Mouse (Mus musculus) cerebellum, postnatal 25 days (tissue): ENCODE measurements at regions not wholly inside any gene's neighbourhood (a gene's known extent, or its start where the extent isn't known, plus 50 kb on each side); places are given as distances from the start of the nearest gene placed in this dataset.

Experiments
- DNase-seq, 2 experiments: peaks; one replicate each; pipeline ENCODE4 v3.0.0; 2021; ENCODE audit warnings: mixed read lengths in 2 of 2

DNA sequence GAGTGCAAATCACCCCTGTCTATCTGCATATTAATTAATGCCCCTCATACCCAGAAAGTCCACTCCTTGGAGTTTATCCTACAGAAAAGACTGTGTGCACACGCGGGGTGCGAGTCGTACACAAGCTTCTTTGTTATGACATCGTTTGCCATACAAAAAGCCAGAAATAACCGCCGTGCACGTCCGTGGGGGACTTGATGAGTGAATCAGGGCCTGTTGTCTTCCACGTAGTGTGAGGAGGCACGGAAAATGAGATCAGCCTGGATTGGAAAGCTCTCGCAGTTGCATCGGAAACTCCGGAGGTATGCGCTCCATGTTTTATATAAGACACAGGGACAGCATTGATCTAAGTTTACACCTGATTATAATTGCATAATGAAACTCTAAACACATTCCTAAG, 120.3 kb downstream of the Etnk1 start:
- DNase-seq, result no peak

DNA sequence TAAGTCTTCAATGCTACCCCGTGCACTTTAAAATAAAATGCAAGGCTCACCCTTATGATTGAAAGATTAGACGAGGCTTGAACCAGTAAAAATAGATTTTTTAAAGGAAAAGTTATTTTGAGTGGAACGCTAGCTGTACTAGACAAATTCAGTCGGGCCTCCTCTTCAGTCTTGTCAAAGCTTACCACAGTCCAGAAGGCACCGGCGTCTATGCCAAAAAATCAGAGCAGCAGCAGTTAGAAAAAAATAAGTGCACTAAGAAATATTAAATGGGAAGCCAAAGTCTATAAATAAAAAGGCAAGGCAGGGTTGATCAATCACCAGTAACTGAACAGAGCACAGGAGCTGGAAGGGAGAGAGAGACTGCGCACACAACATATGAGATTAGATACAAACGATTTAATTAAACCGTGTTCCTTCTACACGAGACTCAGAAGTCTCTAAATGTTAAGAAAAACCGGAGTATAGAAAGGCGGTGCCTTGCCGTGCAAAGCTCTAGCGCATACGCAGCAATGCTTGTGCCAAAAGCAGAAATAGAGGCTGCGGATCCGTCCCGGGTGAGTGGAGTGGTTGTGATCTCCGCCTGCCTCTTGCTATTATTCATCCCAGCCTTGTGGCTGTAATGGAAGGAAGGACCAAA, 121.6 kb downstream of the Etnk1 start:
- DNase-seq, result no peak

DNA sequence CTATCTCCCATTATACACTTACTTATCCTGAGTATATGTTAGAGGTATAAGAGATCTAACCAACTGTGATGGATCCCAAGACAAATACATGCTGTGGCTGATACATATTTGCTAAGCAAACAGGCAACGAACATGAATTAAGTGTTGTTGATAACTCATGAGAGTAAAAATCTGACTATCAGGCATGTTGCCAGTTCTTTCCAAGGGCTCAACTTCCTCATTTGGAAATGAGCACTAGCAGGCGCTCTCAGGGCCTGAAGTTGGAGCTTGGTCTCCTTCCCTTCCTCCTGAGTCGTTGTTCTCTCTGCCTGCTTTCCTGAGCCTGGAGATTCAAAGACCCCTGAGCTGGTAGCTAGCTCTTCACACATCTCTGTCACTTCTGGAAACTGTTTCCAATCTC, 126.6 kb downstream of the Etnk1 start:
- DNase-seq, result no peak

GRCm38 (mm10) chr6:143298391-143298790, 131.4 kb downstream of the Etnk1 start:
- no peak for DNase-seq

GRCm38 (mm10) chr6:143301414-143301813, 134.4 kb downstream of the Etnk1 start:
- DNase-seq, result no peak

- DNase-seq, result no peak
Observed at GRCm38 (mm10) chr6:143307327-143307726, 140.3 kb downstream of the Etnk1 start.

DNA sequence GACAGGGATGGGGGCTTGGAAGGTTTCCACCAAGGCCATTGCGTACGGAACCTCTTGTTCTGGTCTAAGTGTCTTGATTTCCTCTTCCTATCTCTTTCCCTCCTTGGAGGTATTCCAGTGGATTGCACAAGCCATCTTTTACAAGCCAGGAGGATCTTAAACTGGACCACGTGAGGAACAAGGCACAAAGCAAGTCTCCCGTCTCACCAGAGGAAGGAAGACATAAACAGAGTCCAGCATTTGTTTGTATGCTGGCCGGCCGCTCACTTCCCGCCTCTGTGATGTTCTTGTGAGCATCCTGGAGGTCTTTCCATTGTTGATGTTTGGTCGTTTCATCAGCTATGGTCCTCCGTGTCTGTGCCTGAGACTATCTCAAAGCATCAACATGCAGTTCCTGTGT, 148.8 kb downstream of the Etnk1 start:
- no peak for DNase-seq

- no peak for DNase-seq
Observed at GRCm38 (mm10) chr6:143320426-143320825, 153.4 kb downstream of the Etnk1 start.

DNA sequence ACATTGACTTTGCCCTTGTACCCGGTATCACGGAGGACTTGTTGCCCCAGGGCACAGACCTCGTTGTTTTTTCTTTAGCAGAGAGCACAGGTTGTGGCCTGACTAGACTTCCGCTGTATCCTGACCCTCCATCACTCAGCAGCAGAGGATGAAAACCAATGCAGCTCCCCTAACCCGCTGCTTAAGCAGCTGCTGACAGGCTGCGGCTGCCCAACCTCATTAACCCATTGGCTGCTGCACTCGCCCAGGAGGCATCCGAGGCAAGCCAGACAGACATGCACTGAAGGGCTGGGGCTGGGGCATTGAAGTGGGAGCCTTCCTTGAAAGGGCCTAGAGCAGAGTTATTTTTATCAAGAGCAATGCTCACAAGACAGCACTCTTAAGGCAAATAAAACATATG, 157.6 kb downstream of the Etnk1 start:
- no peak for DNase-seq

DNA sequence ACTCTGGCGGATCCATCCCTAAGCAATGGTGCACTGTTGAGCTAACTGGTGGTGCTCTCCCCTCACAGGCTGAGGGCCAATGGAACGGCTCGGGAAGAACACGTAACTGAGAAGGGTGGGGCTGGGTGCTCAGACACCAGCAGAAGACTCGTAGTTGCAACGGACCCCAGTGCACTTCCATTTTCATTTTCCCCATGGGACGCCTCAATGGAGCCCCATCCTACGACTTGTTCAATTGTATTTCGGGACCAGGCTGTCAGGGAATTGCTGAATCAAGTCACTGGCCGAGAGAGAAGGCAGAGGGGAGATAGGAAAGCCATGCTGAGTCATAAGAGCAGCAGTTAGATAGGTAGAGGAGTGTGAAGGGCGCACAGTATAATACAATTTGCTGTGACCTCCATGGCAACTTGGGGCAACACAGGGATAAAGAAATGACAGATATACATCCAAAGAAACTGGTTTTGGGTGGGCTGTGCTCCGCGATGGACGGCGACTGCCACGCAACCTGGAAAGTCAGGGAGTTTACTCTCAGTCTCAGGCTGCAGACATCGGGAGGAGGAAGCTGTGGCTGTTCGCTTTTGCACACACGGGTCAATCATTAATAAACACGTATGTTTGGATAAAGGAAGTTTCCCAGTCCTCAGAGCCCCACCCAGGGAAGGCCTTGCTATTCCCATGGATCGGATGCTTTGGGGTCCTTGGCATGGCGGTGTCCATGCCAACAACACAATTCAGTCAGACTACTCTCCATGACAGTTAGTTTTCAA, 160.1 kb downstream of the Etnk1 start:
- no peak for DNase-seq

- no peak for DNase-seq
Observed at GRCm38 (mm10) chr6:143327788-143328187, 160.8 kb downstream of the Etnk1 start.

GRCm38 (mm10) chr6:143328202-143328601, 161.2 kb downstream of the Etnk1 start:
- DNase-seq, result no peak

- no peak for DNase-seq
Observed at GRCm38 (mm10) chr6:143329096-143329495, 162.1 kb downstream of the Etnk1 start.

DNA sequence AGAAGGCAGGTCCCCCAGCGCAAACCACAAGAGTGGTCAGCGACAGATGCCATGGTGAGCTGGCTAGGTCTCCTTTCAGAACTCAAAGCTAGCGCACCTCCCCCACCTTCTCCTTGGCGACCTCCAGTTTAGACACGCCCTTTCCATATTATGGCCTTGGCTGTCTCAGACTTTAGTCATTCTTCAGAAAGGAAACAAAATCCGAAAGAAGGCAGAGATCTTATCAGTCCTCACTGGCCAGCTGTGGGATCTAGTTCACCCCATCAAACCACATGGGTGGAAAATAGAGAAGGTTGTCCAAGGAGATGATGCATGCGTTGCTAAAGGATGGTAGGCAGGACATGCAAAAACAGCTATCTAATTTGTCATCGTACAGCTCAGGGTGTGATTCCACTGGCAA, 166.5 kb downstream of the Etnk1 start:
- DNase-seq, result no peak

DNA sequence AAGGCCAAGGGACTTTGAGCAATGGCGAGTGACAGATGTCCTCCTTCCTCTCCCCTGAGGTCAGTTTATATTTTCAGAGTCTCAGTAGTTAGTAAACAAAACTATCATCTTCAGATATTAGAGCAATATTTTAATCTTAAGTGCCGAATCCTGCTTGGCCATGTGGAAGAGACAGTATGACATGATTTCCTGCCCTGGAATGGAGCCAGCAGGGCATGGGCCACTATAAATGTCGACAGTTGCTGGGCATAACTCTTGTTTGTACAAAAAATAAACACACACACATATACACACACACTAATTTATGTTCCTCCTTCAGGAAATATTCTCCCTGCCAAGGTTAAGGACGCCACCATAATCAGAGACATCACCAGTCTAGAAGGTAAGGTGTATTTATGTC, 169.6 kb downstream of the Etnk1 start:
- no peak for DNase-seq

GRCm38 (mm10) chr6:143349000-143349399, 182.0 kb downstream of the Etnk1 start:
- no peak for DNase-seq

DNA sequence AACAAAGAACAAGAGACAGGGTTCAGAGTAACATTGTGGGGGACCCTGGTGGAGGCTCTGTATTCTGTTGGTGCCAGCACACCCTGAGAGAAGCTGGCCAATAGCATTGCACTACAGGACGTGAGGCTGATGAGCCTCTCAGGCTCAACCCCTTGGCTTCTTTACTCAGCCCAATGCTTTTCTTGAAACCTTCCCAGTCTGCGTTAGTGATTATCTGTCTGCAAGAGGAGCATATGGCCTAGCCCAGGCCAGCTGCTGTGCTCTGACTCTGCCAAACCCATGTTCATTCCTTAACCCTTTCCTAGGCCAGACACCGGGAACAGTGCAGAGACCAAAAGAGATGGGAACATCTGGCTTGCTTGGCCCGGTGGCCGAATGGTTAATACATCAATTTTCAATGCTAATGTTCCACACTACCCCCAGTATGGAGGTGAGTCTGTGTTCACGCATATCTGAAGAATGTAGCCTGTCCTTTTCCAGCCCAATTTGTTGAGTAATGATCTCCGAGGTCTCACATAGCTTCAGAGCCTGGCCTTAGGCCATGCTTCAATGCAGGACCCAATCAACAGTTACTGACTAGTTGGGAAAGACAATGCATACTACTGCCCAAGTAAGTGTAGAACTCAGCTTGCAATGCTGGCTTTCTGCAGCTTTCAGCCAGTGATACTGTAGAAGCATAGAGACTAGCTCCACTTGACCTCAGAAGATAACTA, 192.5 kb downstream of the Etnk1 start:
- DNase-seq, result peak; percentile 50 to 60

- no peak for DNase-seq
Observed at GRCm38 (mm10) chr6:143361149-143361725, 194.2 kb downstream of the Etnk1 start.

GRCm38 (mm10) chr6:143361963-143362362, 194.9 kb downstream of the Etnk1 start:
- DNase-seq, result no peak

- no peak for DNase-seq
Observed at GRCm38 (mm10) chr6:143365840-143366239, 198.8 kb downstream of the Etnk1 start.

DNA sequence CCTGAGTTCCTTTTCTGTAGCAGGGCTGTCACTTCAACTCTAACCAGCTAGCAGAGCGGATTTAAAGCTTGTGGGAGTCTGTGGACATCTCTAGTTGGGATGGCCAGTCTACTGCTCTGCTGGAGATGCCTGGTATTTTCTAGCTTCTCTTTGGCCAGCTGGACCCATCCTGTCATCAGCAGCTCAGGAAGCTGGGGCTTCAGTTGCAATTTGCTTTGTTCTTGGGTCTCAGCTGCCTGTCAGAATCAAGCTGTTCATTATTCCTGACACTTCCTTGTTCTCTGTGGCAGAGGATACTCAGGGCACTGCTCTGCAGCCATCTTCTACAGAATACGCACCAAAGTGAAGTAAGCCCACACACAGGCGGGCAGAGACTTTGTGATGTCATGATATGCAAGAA, 200.8 kb downstream of the Etnk1 start:
- no peak for DNase-seq

GRCm38 (mm10) chr6:143368646-143369045, 201.6 kb downstream of the Etnk1 start:
- no peak for DNase-seq

DNA sequence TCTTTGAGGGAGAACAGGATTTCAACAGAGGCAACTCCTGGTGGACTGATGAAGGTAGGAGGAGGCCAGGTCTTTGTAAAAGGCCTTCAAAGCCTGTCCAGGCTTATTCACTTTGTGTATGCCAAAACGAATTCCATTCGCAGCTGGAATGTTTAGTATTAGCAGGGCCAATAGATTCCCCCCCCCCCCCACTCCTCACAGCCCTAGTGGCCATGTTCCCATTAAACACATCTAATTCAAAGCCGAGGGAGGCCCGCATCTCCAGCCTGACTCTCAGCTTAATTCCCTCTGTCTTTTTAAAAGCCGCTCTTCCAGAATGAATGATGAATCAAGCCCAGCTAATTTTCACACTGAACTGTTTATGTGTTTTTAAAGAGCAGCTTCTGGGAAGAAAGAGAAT, 205.5 kb downstream of the Etnk1 start:
- DNase-seq, result no peak
